ENCODE assay signal across 17 mouse cellular contexts in genomic region chr2:28349911-28350310, GRCm38 (mm10).
"Had no signal": no experiment of that assay in that cellular context is flagged by ENCODE, and none has a peak within 500 bp of the region (broad histone marks: within the 10 kb centered on the region; RNA-seq: fewer than 3 reads in every experiment).

No protein-coding gene starts in this region.

- H3K4me1 ChIP-seq: lung, embryonic 15.5 days; midbrain, embryonic 15.5 days; neural tube, embryonic 12.5 days; stomach, embryonic 15.5 days had no signal

- ATAC-seq: liver, postnatal 0 days; lung, postnatal 0 days; midbrain, embryonic 13.5 days; midbrain, embryonic 15.5 days had no signal

- H3K9ac ChIP-seq: liver, postnatal 0 days; lung, embryonic 15.5 days; midbrain, embryonic 13.5 days; midbrain, embryonic 15.5 days; neural tube, embryonic 12.5 days; stomach, embryonic 15.5 days had no signal

- H3K4me2 ChIP-seq: lung, embryonic 15.5 days; midbrain, embryonic 11.5 days; midbrain, embryonic 13.5 days; midbrain, embryonic 15.5 days; neural tube, embryonic 12.5 days; stomach, embryonic 15.5 days had no signal

- H3K27me3 ChIP-seq: lung, embryonic 15.5 days; midbrain, embryonic 13.5 days; midbrain, embryonic 15.5 days; neural tube, embryonic 12.5 days; stomach, embryonic 15.5 days had no signal

- H3K9me3 ChIP-seq: lung, embryonic 15.5 days; megakaryocyte, embryonic 14.5 days; midbrain, embryonic 13.5 days; midbrain, embryonic 15.5 days; neural tube, embryonic 12.5 days; stomach, embryonic 15.5 days had no signal

- H3K4me3 ChIP-seq: lung, embryonic 15.5 days; megakaryocyte, embryonic 14.5 days; midbrain, embryonic 13.5 days; midbrain, embryonic 15.5 days; neural tube, embryonic 12.5 days; stomach, embryonic 15.5 days had no signal

- H3K27ac ChIP-seq: lung, embryonic 15.5 days; macrophage; midbrain, embryonic 13.5 days; midbrain, embryonic 15.5 days; neural tube, embryonic 12.5 days; stomach, embryonic 15.5 days; stomach, postnatal 0 days had no signal

- H3K36me3 ChIP-seq: lung, embryonic 15.5 days; midbrain, embryonic 13.5 days; midbrain, embryonic 15.5 days; neural tube, embryonic 12.5 days; stomach, embryonic 15.5 days had no signal

- DNase-seq: liver, postnatal 0 days; lung, adult 2 months; lung, postnatal 14 days; lung, postnatal 36 days; thymus, adult 2 months; thymus, postnatal 25 days; thymus, postnatal 4 days had no signal
